Mouse (Mus musculus): Measurements from ENCODE around the gene Fgfr2.

The Fgfr2 gene

DNA sequence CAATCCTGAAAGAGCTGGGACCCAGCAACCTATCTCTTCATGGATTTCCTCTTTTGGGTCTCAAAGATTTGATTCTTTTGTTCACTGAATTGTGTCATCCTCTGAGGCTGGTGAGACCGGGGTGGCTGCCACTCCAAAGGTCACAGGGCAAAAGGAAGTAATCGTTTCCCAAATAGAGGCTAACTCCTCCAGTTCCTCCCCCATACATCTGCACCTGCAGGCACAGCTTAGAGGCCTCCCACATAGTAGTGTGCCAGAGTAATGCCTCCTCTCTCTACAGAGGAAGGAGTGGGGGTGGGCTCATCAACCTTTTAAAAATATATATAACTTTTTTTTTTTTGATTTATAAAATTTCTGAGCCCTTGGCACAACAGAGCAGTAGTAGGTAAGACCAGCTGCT lies 3001.6 kb downstream of the Fgfr2 start:
- DNase-seq (ENCODE audit: low spot score) = no peak

DNA sequence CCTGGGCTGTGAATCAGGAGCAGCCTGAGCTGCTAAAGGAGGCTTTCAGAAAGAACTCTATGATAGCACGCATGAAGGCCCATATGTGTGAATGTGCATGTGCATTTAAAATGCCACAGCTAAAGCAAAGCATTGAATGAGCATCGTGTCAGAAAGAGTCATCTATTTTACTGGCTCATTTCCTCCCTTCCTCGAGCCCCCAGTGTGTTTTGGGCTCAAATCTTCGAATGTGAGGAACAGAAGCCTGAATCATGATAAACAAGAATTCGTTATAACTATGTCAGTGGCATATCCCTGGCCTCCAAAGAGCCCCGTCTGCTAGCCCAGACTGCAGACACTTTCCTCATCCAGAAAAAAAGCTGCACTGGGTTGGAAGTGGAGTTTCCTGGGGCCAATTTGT lies 3003.7 kb downstream of the Fgfr2 start:
- no peak for DNase-seq (ENCODE audit: low spot score)

DNA sequence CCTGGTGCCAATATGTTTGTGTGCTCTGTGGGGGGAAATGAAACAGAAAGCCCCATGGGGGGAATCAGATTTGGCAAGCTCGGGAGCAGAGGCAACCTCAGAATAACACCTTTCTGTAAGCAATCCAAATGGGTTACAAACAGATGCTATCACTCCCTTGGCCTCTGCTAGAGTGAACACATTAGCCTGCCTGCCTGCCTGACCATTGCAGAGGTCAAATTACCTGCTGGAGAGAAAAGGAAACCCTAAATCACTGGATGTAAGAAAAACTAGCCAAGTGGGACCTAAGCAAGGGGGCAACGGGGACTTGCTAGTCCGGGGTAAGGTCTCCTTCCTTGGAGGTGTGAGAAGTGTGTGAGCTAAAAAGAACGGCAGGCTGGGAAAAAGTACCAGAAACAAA lies 3004.4 kb downstream of the Fgfr2 start:
- DNase-seq (ENCODE audit: low spot score) = no peak

DNA sequence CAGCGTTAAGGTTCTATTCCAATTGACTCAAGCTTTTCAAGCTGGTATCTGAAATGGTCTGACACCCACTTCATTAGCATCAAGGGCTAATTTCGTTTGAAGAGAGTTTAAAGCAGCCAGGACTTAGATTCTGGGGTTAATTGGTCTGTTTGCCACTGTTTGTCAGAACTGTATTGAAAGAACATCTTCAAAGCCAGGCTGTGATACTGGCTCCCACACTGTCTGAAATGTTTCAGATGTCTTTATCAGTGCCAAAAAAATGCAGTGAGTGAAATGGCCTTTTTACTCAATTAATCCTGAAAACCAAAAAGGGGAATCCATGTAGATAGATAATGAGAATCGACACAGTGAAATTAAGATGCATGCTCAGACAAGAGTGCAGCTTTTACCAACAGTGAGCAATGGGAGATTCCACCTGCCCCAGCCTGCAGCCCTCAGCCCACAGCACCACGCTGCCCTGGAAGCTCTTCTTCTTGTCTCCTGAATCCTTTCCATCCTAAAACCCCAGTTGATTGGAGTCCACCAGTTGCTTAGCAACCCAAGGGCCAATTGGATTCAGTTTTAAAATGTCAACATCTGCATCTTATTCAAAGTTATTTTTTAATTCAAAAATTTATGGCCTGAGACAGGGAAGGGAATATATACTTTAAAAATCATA lies 3005.6 kb downstream of the Fgfr2 start:
- DNase-seq (ENCODE audit: low spot score) = no peak

DNA sequence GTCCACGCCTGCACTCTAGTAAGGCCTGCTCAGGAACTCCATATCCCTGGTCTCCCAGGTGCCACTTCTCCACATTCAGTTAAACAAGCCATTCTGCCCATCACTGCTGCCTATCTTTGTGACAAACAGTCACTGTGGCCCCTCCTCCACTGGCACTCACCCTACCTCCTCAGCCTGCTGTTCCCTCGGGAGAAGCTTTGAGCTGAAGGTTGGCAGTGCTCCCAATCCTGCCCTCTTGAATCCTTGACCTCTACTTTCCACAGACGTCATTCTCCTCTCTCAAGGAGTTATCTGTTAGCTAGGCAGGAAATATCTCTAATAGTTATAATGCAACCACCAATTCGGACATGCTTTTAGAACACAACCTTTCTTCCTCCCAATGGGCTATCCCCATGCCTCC lies 3008.7 kb downstream of the Fgfr2 start:
- DNase-seq (ENCODE audit: low spot score) = no peak

Measured in layer of hippocampus, adult 11-12 months (tissue).